Mouse (Mus musculus) lung, embryonic 16.5 days (tissue): ENCODE data around the gene 1810010H24Rik. TPM values are rescaled to one million over a fixed set of nuclear protein-coding genes. Genes with fewer than 3 reads are reported as not detected.
"Not testable (repeated sequence)": the region's sequence is repeated elsewhere in the genome, so short reads cannot be mapped to it uniquely, and the experiment has no call there.

Experiments used
- ATAC-seq: fragments of 200-750 bp; cut with Nextera tagmentation; 2 replicates; pipeline ENCODE4 v1.8.0; 2017; ENCODE audit warnings: low read depth, mild to moderate bottlenecking, moderate library complexity
- H3K27ac ChIP-seq: fragments of 300-500 bp; sonication (generic); 2 replicates; pipeline ENCODE4 v1.5.1; 2014; ENCODE audit warnings: mild to moderate bottlenecking, control low read depth, low read length
- H3K27me3 ChIP-seq: fragments of 300-500 bp; sonication (generic); 2 replicates; pipeline ENCODE4 v1.6.1; 2014; ENCODE audit warnings: low read depth, low read length, mixed read lengths; ENCODE audit not compliant: control insufficient read depth, insufficient read depth
- H3K36me3 ChIP-seq: fragments of 300-500 bp; sonication (generic); 2 replicates; pipeline ENCODE4 v1.6.1; 2014; ENCODE audit warnings: low read length; ENCODE audit not compliant: control insufficient read depth, insufficient read depth
- H3K4me1 ChIP-seq: fragments of 300-500 bp; sonication (generic); replicated peaks from 2 replicates; pipeline ENCODE4 v1.6.1; 2014; ENCODE audit warnings: low read length, mixed read lengths; ENCODE audit not compliant: control insufficient read depth, insufficient read depth
- H3K4me2 ChIP-seq: fragments of 300-500 bp; sonication (generic); 2 replicates; pipeline ENCODE4 v1.6.1; 2014; ENCODE audit warnings: low read depth, low read length, control low read depth
- H3K4me3 ChIP-seq: fragments of 300-500 bp; sonication (generic); 2 replicates; pipeline ENCODE4 v1.5.1; 2014; ENCODE audit warnings: mild to moderate bottlenecking, low read length, control low read depth
- H3K9ac ChIP-seq: fragments of 300-500 bp; sonication (generic); 2 replicates; pipeline ENCODE4 v1.6.1; 2014; ENCODE audit warnings: low read length, control low read depth
- H3K9me3 ChIP-seq: fragments of 300-500 bp; sonication (generic); 2 replicates; pipeline ENCODE4 v1.6.1; 2016; ENCODE audit warnings: low read length; ENCODE audit not compliant: control insufficient read depth
- WGBS: fragments of 180-500 bp; shearing (Covaris S2); extraction: QIAGEN DNeasy Blood & Tissue Kit; methylation state at CpG from one replicate; pipeline ENCODE4 v1.1.7; 2014; 5-methylcytosine and 5-hydroxymethylcytosine counted together
- polyA plus RNA-seq: library from polyadenylated mRNA; unstranded; fragments of >200 nt; fragmentation: Nextera tagmentation; extraction: Ambion mirVana; gene quantifications from 2 replicates; pipeline ENCODE4 v1.2.1, GENCODE M21; 2015

Gene 1810010H24Rik
- polyA plus RNA-seq, result 4.4 and 5.1 TPM in 2 replicates

GRCm38 (mm10) chr11:107025411-107026321 is at the start of gene 1810010H24Rik:
Gene 1810010H24Rik, plus strand, starts transcription at chr11:107025681.
- Histone ChIP-seq H3K27ac (peak within 1 kb of the TSS; percentile 92), H3K4me2 (peak within 1 kb of the TSS; percentile 82), H3K4me1 (peaks cover 22% of the 10 kb centered on the region), H3K9me3 (no peaks in the 10 kb centered on the region), H3K36me3 (no peaks in the 10 kb centered on the region), H3K9ac (peak within 1 kb of the TSS; percentile 69), H3K4me3 (peak within 1 kb of the TSS; percentile 67), H3K27me3 (no peaks in the 10 kb centered on the region)
- peak; percentile 47 for ATAC-seq
- under 1% methylated on average over 45 of the region's 45 CpGs for WGBS

DNA sequence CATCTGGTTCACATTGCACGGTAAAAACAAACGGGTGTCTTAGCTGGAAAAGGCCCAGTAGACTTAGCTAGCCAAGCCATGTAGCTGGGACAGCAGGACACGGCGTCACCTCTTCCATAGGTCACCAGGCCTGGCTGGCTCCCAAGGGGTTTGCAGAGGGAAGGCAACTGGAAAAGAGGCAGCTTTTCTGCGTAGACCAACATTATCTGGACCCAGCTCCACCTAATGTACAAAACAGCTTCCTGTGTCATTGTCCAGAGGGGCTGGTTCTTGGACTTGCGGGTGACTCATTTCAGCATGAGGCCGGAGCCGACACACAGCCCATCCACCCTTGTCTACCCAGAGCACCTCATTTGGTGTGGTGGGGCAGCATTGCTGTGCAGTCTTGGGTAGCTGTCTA is 49.3 kb upstream of the 1810010H24Rik start:
- no peaks in the 10 kb centered on the region for H3K36me3 ChIP-seq
- no peaks in the 10 kb centered on the region for H3K9me3 ChIP-seq
- H3K4me3 ChIP-seq, result no peak overlapping the region
- peak overlapping the region; percentile 93 for H3K27ac ChIP-seq
- 42% methylated on average over 8 of the region's 8 CpGs for WGBS
- H3K4me1 ChIP-seq, result peaks cover 15% of the 10 kb centered on the region
- ATAC-seq, result peak; percentile 91
- peak overlapping the region; percentile 22 for H3K4me2 ChIP-seq
- H3K27me3 ChIP-seq, result no peaks in the 10 kb centered on the region
- no peak overlapping the region for H3K9ac ChIP-seq

DNA sequence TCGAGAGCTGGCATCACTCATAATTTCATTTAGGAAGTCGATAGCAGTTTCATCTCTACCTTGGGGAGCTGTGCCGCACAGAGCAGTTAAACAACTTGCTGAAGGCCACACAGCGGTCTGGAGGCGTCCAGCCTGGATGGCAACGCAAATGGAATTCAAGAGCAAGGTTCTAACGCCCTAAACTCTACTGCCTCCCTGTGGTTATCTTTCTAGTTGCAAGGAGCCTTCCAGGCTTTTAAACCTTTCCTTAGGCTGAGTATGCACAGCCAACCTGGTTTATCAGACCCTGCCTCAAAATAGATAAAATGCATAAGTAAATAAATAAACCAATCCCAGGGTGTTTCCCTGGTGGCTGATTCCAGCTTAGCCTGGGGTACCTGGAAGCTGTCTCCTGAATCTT is 45.0 kb upstream of the 1810010H24Rik start:
- Histone ChIP-seq H3K27me3 (no peaks in the 10 kb centered on the region), H3K9me3 (no peaks in the 10 kb centered on the region), H3K4me3 (no peak overlapping the region), H3K9ac (no peak overlapping the region), H3K27ac (no peak overlapping the region), H3K36me3 (no peaks in the 10 kb centered on the region), H3K4me1 (peaks cover 17% of the 10 kb centered on the region), H3K4me2 (no peak overlapping the region)
- whole genome bisulfite sequencing, result 20% methylated on average over 7 of the region's 7 CpGs
- no peak for ATAC-seq

GRCm38 (mm10) chr11:106981787-106982186 is 43.7 kb upstream of the 1810010H24Rik start:
- no peak overlapping the region for H3K9ac ChIP-seq
- WGBS, result 59% methylated on average over 1 of the region's 1 CpGs
- ATAC-seq, result no peak
- H3K4me2 ChIP-seq, result no peak overlapping the region
- H3K9me3 ChIP-seq, result no peaks in the 10 kb centered on the region
- no peaks in the 10 kb centered on the region for H3K36me3 ChIP-seq
- H3K4me3 ChIP-seq, result no peak overlapping the region
- peak overlapping the region; percentile 35 for H3K27ac ChIP-seq
- no peaks in the 10 kb centered on the region for H3K27me3 ChIP-seq
- peaks cover 5% of the 10 kb centered on the region for H3K4me1 ChIP-seq

DNA sequence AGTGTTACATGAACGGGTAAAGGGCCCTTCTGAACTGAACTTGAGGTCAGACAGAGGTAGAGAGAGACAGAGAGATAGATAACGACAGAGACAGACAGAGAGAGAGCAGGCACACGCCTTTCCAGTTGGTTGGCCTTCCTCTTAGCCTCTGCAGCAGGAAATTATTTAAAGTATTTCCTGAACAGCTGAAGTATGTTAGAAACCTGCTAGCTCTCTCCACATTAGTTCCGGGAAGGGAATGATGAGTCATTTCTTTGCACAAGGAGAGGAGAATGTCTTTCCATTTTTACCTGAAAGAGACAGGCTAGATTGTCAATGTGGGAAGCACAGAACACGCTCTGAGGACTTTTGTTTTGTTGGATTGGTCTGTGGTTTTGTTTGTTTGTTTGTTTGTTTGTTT is 43.1 kb upstream of the 1810010H24Rik start:
- Histone ChIP-seq H3K36me3 (0 out of 2 replicates have a peak, but pooled peaks cover 2% of the 10 kb centered on the region), H3K9ac (no peak overlapping the region), H3K4me1 (peaks cover 5% of the 10 kb centered on the region), H3K27ac (peak overlapping the region; percentile 35), H3K4me3 (no peak overlapping the region), H3K4me2 (no peak overlapping the region), H3K9me3 (no peaks in the 10 kb centered on the region), H3K27me3 (no peaks in the 10 kb centered on the region)
- WGBS, result 14% methylated on average over 5 of the region's 5 CpGs
- no peak for ATAC-seq

DNA sequence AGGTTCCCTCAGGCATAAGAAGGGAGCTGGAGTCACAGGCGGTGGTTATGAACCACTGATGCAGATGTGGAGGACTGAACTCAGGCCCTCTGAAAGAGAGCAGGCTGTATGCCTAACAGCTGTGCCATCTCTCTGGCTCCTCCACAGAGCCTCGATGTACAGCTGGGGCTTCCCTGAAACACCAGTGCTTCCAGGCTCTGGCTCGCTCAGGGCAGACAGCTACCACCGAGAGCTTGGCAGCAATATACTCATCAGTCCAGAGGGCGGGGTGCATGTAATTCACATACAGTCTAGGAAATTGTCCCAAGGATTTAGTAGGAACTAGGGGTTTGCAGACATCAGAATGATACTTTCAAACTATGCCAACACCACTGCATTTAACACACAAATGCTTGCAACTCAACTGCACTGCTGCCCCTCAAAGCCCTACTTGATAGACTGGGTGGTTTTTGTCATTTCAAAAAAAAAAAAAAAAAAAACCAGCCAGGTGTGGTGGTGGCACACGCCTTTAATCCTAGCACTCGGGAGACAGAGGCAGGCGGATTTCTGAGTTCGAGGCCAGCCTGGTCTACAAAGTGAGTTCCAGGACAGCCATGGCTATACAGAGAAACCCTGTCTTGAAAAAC is 39.4 kb upstream of the 1810010H24Rik start:
- H3K4me3 ChIP-seq, H3K9ac ChIP-seq, H3K4me2 ChIP-seq, H3K27me3 ChIP-seq, H3K9me3 ChIP-seq, H3K4me1 ChIP-seq: not testable (repeated sequence)
- H3K36me3 ChIP-seq, result peaks cover 24% of the 10 kb centered on the region
- WGBS, result 68% methylated on average over 9 of the region's 9 CpGs
- peak overlapping the region; percentile 74 for H3K27ac ChIP-seq
- peak; percentile 93 for ATAC-seq

DNA sequence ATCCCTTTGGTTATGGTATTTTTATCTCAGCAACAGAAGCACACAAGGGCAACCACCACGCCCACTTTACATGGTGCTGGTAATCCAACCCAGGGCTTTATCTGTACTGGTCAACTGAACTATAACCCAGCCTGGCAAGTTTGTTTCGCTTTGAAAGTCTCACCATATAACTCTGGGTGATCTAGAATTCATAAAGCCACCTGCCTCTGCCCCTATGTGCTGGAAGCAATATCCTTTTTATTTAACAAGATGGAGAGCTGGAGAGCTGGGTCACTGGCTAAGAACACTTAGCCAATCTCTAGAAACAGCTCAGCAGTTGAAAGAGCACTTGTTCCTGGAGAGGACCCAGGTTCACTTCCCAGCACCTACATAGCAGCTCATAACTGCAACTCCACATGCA is 38.1 kb upstream of the 1810010H24Rik start:
- no peak overlapping the region for H3K4me2 ChIP-seq
- no peaks in the 10 kb centered on the region for H3K27me3 ChIP-seq
- no peak overlapping the region for H3K27ac ChIP-seq
- no peak overlapping the region for H3K4me3 ChIP-seq
- no peaks in the 10 kb centered on the region for H3K9me3 ChIP-seq
- H3K4me1 ChIP-seq, result peaks cover 1% of the 10 kb centered on the region
- H3K9ac ChIP-seq, result no peak overlapping the region
- no peak for ATAC-seq
- WGBS, result 95% methylated on average over 2 of the region's 2 CpGs
- peaks cover 32% of the 10 kb centered on the region for H3K36me3 ChIP-seq

DNA sequence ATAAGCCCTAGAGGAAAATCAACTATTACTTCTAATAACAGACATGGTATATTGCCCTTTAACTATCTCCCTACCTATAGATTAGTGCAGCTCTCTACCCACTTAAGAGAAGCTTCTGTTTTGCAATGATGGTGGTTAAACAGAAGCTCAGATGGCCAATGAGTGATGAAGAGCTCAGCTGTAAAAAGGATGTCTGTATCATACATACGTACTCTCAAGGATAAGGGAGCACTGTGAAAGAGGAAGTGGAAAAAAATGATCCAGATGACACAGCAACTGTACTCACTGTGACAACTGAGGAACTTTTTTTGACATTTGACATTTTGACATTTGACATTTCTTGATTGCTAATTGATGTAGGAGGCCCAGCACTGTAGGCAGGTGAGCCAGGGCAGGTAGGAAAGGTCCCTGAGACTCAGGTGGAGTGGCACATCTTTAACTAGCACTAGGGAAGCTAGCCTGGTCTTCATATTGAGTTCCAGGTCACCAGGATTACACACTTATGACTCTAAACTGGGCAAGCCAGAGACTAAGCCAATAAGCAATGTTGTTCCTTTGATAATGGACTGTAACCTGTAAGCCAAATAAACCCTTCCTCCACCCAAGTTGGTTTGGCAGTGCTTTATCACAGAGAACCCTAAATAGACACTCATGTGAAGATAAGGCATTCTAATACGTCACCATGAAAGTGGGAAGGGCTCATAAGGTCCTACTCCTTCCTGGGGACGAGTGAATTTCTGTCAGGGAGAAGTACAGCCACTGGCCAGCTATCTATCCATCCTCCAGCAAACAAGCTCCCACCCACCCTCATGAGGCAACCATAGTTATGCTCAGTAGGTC is 31.0 kb upstream of the 1810010H24Rik start:
- 47% methylated on average over 3 of the region's 3 CpGs for WGBS
- Histone ChIP-seq H3K4me1 (peaks cover 16% of the 10 kb centered on the region), H3K27me3 (no peaks in the 10 kb centered on the region), H3K9me3 (no peaks in the 10 kb centered on the region), H3K4me3 (no peak overlapping the region), H3K36me3 (peaks cover 46% of the 10 kb centered on the region), H3K9ac (no peak overlapping the region), H3K27ac (no peak overlapping the region; the same call in 1 of the 2 replicates), H3K4me2 (no peak overlapping the region)
- no peak for ATAC-seq

DNA sequence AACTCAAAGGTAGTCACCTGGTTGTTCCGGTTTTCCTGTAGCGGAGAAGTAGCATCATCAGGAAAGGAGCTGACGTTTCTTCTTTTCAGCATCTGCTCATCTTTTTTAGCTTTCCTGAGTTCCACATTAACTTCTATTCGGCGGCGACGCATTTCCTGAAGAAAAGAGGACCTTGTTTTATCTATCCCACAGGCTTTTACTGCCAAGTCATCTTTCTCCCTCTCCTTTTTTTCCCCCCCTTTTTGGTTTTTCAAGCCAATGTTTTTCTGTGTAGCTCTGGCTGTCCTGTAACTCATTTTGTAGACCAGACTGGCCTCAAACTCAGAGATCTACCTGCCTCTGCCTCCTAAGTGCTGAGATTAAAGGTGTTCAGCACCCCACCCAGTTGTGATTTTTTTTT is 29.0 kb upstream of the 1810010H24Rik start:
- Histone ChIP-seq H3K4me3 (peak overlapping the region; percentile 100), H3K4me2 (peak overlapping the region; percentile 70), H3K4me1 (peaks cover 16% of the 10 kb centered on the region), H3K36me3 (peaks cover 33% of the 10 kb centered on the region)
- H3K9me3 ChIP-seq, H3K27me3 ChIP-seq, H3K9ac ChIP-seq, ATAC-seq, H3K27ac ChIP-seq: not testable (repeated sequence)
- WGBS, result 93% methylated on average over 7 of the region's 7 CpGs
